Mouse (Mus musculus) hindbrain, embryonic 15.5 days (tissue): ENCODE results near the gene Xylt1. TPM values are rescaled to one million over a fixed set of nuclear protein-coding genes. Genes with fewer than 3 reads are reported as not detected.

Source experiments
- ATAC-seq: fragments of 200-750 bp; cut with Nextera tagmentation; 2 replicates; pipeline ENCODE4 v1.8.0; 2017; ENCODE audit warnings: low read depth, moderate number of reproducible peaks, moderate TSS enrichment; ENCODE audit not compliant: low FRiP score
- H3K27ac ChIP-seq: fragments of 300-500 bp; sonication (generic); replicated peaks from 2 replicates; pipeline ENCODE4 v1.5.1; 2015; ENCODE audit warnings: mild to moderate bottlenecking, inconsistent platforms
- H3K27me3 ChIP-seq: fragments of 300-500 bp; sonication (generic); 2 replicates; pipeline ENCODE4 v1.6.1; 2015; ENCODE audit warnings: control low read depth, inconsistent platforms
- H3K36me3 ChIP-seq: fragments of 300-500 bp; sonication (generic); 2 replicates; pipeline ENCODE4 v1.6.1; 2015; ENCODE audit warnings: control low read depth, inconsistent platforms
- H3K4me1 ChIP-seq: fragments of 300-500 bp; sonication (generic); replicated peaks from 2 replicates; pipeline ENCODE4 v1.6.1; 2015; ENCODE audit warnings: control low read depth, inconsistent platforms
- H3K4me2 ChIP-seq: fragments of 300-500 bp; sonication (generic); 2 replicates; pipeline ENCODE4 v1.6.1; 2015; ENCODE audit warnings: moderate library complexity, mild to moderate bottlenecking, inconsistent platforms
- H3K4me3 ChIP-seq: fragments of 300-500 bp; sonication (generic); 2 replicates; pipeline ENCODE4 v1.5.1; 2015; ENCODE audit warnings: mild to moderate bottlenecking, inconsistent platforms
- H3K9ac ChIP-seq: fragments of 300-500 bp; sonication (generic); 2 replicates; pipeline ENCODE4 v1.6.1; 2015; ENCODE audit warnings: inconsistent platforms
- H3K9me3 ChIP-seq: fragments of 300-500 bp; sonication (generic); 2 replicates; pipeline ENCODE4 v1.6.1; 2016; ENCODE audit warnings: control low read depth, inconsistent platforms
- WGBS: fragments of 180-500 bp; shearing (Covaris S2); methylation state at CpG from one replicate; pipeline ENCODE4 v1.1.7; 2015; 5-methylcytosine and 5-hydroxymethylcytosine counted together
- polyA plus RNA-seq: library from polyadenylated mRNA; unstranded; fragments of >200 nt; fragmentation: Nextera tagmentation; extraction: Ambion mirVana; gene quantifications from 2 replicates; pipeline ENCODE4 v1.2.1, GENCODE M21; 2015

Xylt1 gene
- polyA plus RNA-seq, 1 experiment from 2014 or later = 4.0 TPM

DNA sequence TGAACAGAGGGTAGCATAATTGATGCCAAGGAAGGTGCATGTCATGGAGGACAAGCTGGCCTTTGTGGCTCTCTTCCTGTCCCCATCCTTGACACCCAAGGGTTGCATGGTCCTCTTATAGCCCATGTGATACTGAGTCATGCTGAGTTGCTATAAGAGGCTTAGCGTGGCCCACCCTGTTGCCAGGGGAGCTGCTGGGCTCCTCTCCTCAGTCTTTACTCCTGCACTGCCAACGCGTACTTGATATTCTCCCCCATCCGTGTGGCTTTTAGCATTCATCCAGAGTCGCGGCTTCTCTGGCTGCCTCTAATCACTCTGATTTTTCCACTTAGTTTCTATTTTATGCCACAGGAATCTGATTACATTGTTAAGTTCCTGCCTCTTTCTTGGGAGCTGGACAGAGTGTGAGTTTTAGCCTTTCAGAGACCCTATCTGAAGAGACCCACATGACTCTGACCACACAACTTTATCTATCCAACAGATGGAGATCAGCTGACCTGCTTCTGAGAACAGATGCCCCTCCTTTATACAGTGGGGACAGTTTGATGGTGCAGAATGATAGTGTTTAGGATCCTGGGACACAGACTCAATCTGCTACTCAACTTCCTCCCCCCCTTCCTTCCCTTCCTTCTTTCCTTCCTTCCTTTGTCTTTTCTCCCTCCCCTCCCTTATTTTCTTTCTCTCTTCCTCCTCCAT lies 206.6 kb downstream of the Xylt1 start:
- no peaks in the 10 kb centered on the region for H3K36me3 ChIP-seq
- peaks cover 12% of the 10 kb centered on the region for H3K4me1 ChIP-seq
- H3K27ac ChIP-seq = 0 out of 2 replicates have a peak overlapping the region, but pooled peaks have one; percentile 30
- WGBS = 53% methylated on average over 6 of the region's 6 CpGs
- H3K9me3 ChIP-seq = no peaks in the 10 kb centered on the region
- no peak overlapping the region for H3K4me2 ChIP-seq
- H3K4me3 ChIP-seq = no peak overlapping the region
- ATAC-seq = peak; percentile 61; the same call in 1 of the 2 replicates
- no peak overlapping the region for H3K9ac ChIP-seq
- H3K27me3 ChIP-seq = no peaks in the 10 kb centered on the region

DNA sequence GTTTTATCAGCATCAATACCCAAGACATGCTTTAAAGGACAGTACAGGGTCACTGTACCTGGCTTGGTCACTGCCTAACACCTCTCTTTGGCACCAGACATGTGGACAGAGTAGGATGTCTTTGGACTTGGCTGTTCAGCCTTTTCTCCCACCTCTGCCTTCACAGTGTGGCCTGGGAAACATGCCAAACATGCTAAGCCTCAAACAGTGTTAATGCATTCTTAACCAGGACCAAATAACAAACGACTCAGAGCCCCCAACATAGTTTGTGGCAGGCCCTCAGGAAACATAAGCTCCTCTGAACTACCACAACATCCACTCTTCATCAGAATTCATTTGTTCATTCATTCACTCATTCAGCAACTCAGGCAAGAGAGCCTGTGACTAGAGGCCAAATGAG lies 207.6 kb downstream of the Xylt1 start:
- Histone ChIP-seq H3K4me2 (no peak overlapping the region), H3K9ac (no peak overlapping the region), H3K27me3 (no peaks in the 10 kb centered on the region), H3K4me1 (peaks cover 12% of the 10 kb centered on the region), H3K9me3 (no peaks in the 10 kb centered on the region), H3K27ac (no peak overlapping the region), H3K36me3 (no peaks in the 10 kb centered on the region), H3K4me3 (no peak overlapping the region)
- no peak for ATAC-seq
- 41% methylated on average over 1 of the region's 1 CpGs for WGBS

DNA sequence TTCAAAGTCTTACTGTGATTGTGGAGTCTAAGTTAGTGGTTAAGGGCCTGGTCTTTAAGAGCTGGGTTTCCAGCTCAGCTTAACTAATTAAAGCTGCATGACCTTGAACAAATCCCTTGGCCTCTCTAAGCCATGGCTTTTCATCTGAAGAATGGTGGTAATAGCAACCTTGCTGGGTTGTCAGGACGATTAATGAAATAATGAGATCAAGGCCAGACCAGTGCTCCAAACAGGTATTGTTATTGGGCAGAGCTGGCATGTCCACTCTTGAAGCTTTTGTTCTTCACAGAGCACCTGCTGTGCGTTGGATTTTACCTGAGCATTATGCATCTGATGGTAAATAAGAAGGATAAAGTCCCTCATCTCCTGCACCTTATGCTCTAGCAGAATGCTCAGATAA lies 208.6 kb downstream of the Xylt1 start:
- Histone ChIP-seq H3K27ac (no peak overlapping the region), H3K9me3 (no peaks in the 10 kb centered on the region), H3K9ac (no peak overlapping the region), H3K27me3 (no peaks in the 10 kb centered on the region), H3K4me3 (no peak overlapping the region), H3K4me1 (peaks cover 12% of the 10 kb centered on the region), H3K4me2 (no peak overlapping the region), H3K36me3 (no peaks in the 10 kb centered on the region)
- ATAC-seq = no peak
- WGBS = 69% methylated on average over 2 of the region's 2 CpGs

DNA sequence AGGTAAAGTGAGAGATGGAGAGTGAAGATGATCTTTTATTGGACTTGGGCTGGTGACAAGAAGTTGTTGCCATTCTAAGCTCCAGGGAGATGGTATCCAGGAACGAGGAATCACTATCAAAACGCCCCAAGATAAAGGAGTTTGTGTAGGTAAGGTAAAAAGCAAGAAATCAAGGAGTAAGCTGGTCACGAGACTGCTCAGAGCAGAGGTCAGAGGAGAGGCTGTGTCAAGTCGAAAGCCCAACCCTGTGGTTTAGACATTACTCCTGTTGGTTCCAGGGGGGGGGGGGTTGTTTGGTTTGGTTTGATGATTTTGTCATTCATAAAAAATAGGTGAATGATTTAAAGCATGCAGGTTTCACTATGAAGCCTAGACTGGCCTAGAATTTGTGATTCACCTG lies 209.0 kb downstream of the Xylt1 start:
- Histone ChIP-seq H3K4me2 (no peak overlapping the region), H3K36me3 (no peaks in the 10 kb centered on the region), H3K9ac (no peak overlapping the region), H3K27me3 (no peaks in the 10 kb centered on the region), H3K4me3 (no peak overlapping the region), H3K27ac (no peak overlapping the region), H3K4me1 (peaks cover 12% of the 10 kb centered on the region), H3K9me3 (no peaks in the 10 kb centered on the region)
- ATAC-seq = no peak
- WGBS = 74% methylated on average over 4 of the region's 4 CpGs

DNA sequence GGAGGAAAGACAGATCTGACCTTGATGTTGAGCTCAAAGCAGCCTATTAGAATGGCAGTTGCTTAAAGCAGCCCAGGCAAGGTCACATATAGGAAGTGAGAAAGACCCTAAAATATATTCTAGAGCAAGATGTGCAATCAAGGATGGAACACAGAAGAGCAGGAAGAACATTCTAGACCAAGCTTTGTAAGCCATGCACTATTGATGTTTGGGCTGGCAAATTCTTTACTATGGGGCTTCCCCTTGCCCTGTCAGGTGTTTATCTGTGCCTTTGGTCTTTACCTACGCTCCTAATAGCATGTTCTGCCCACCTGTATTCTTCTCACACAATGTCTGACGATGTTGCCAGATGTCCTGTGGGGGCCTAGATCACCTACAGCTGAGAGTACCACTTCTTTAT lies 213.4 kb downstream of the Xylt1 start:
- no peaks in the 10 kb centered on the region for H3K36me3 ChIP-seq
- no peak overlapping the region for H3K4me3 ChIP-seq
- 93% methylated on average over 2 of the region's 2 CpGs for whole genome bisulfite sequencing
- ATAC-seq = no peak
- no peaks in the 10 kb centered on the region for H3K9me3 ChIP-seq
- no peak overlapping the region for H3K27ac ChIP-seq
- no peak overlapping the region for H3K4me2 ChIP-seq
- H3K9ac ChIP-seq = no peak overlapping the region
- H3K4me1 ChIP-seq = 0 out of 2 replicates have a peak, but pooled peaks cover 3% of the 10 kb centered on the region
- H3K27me3 ChIP-seq = no peaks in the 10 kb centered on the region

DNA sequence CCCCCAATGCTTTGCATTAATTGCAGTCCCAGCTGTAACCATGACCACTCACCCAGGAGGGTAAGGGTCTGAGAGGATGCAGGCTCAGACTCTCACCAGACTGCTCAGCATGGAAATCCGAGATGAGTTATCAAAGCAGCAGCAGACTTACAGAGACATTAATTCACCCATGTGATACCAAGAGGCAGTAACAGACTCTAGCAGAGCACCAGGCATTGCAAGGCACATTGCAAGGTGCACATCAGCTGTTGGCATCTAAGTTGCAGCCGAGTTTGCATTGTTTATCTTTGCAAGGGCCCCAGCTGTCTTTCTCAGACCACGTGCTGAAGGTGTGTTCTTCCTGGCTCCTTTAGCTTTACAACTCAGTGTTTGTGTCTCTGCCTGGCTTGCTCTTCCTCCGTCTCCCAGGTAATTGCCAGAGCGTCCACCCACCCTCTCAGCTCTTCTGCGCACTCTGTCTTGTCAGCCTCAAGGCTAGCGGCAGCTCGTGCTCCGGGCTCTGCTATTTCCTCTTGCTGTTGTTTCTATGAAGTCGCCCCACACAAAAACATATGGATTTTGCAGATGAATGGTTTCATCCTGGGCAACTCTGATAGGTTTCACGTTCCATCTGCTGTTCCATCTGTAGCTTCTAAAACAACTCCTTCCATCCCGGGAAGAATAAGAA lies 214.4 kb downstream of the Xylt1 start:
- Histone ChIP-seq H3K36me3 (no peaks in the 10 kb centered on the region), H3K4me1 (no peaks in the 10 kb centered on the region), H3K4me2 (no peak overlapping the region), H3K27ac (no peak overlapping the region), H3K9ac (no peak overlapping the region), H3K27me3 (no peaks in the 10 kb centered on the region), H3K9me3 (no peaks in the 10 kb centered on the region), H3K4me3 (no peak overlapping the region)
- 72% methylated on average over 12 of the region's 12 CpGs for WGBS
- 0 out of 2 replicates have a peak, but pooled peaks have one; percentile 27 for ATAC-seq

DNA sequence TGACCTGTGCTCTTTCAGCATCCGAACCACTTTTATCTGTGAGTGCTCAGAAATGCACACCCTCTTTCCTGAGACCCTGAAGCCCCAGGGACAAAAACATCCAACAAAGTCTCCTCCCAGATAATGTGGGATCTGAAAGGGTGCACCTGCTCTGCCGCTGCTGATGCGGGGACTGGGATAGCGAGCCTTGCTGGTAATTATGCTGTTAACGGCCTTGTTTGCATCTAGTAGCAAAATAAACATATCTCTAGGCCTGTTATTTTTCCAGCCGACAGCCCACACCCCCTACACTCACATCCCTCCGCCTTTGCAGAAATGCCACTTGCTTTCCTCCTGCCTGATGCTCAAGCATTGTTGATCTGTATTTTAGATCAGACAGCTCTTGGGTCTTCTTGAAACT lies 219.7 kb downstream of the Xylt1 start:
- H3K27ac ChIP-seq = no peak overlapping the region
- H3K4me3 ChIP-seq = no peak overlapping the region
- 35% methylated on average over 7 of the region's 7 CpGs for WGBS

DNA sequence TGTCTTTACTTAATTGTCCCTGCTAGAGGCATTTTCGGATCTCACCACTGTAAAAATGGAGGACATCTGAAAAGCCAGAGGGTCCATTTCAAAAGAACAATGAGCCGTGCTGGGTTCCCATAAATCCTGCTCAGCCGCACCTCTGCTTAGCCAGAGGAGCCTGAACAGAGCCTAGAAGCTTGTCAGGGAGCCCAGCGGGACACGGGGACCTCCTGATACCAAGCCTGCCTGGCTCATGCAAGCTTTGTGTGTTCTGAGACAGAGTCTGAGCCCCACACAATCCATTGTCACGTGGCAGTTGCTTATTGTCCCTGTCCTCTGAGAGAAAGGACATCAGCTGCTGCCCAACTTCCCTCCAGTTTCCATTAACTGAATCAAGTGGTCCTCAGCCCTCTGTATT lies 229.7 kb downstream of the Xylt1 start:
- Histone ChIP-seq H3K27ac (no peak overlapping the region), H3K4me1 (peaks cover 5% of the 10 kb centered on the region; the same call in 1 of the 2 replicates), H3K4me3 (no peak overlapping the region), H3K4me2 (no peak overlapping the region), H3K9me3 (no peaks in the 10 kb centered on the region), H3K9ac (no peak overlapping the region), H3K36me3 (no peaks in the 10 kb centered on the region), H3K27me3 (no peaks in the 10 kb centered on the region)
- no peak for ATAC-seq
- 19% methylated on average over 6 of the region's 6 CpGs for WGBS

More for the DNA sequence above, 219.7 kb downstream of the Xylt1 start:
- H3K9me3 ChIP-seq = no peaks in the 10 kb centered on the region
- H3K27me3 ChIP-seq = no peaks in the 10 kb centered on the region
- no peak overlapping the region for H3K9ac ChIP-seq
- no peaks in the 10 kb centered on the region for H3K36me3 ChIP-seq
- ATAC-seq = no peak
- no peak overlapping the region for H3K4me2 ChIP-seq
- no peaks in the 10 kb centered on the region for H3K4me1 ChIP-seq

DNA sequence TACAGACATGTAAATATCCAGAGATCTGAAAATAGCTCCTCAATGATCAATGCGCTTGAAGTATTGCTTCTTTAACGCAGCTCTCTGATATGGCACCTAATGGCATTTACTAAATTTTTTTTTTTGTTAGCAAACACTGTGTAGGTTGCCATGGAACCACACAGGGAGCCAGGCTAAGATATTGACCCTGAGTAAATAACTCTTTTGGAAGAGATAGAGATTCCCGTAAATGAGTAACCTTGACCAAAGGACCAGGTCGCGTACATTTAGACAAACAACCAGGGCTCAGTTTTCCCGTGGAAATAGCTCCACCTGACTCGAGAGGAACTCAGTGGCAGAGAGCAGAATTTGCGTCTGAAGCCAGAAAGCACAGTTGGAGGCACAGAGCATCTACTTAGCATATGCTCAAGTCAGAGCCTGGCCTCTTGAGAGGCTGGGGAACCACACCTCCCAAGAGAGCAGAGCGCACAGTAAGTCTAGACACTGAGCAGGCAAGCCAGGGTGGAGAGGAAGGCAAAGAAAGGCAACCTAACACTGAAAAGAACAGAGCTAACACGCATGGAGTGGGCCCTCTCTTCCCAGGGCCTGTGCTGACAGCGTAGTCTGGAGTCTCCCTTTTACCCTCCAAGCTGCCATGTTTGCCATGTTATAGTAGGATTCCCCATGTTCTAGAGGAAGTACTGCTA lies 232.2 kb downstream of the Xylt1 start:
- no peak overlapping the region for H3K27ac ChIP-seq
- no peak for ATAC-seq

DNA sequence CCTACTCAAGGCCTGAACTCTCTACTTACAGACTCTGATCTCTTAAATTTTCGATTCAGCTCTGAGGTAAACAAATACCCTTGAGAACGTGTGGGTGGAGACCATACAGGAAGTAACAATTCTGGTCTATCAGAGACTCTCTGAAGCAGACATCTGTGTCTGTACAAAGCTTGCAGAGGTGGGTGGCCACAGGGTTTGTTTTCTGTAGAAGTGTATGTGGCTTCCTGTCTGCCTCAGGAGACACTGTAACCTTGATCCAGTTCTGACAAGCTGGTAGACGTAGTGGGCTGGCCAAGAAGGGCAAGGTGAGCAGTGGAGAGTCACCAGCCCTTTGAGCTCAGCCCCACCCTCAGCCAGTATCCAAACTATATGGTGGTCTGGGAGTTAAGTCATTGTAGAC lies 233.0 kb downstream of the Xylt1 start:
- 73% methylated on average over 3 of the region's 3 CpGs for WGBS
- no peak for ATAC-seq
- Histone ChIP-seq H3K4me3 (no peak overlapping the region), H3K36me3 (no peaks in the 10 kb centered on the region), H3K4me1 (peaks cover 21% of the 10 kb centered on the region), H3K27me3 (no peaks in the 10 kb centered on the region), H3K9ac (no peak overlapping the region), H3K4me2 (no peak overlapping the region), H3K9me3 (no peaks in the 10 kb centered on the region), H3K27ac (no peak overlapping the region)

More for the DNA sequence above, 232.2 kb downstream of the Xylt1 start:
- peaks cover 14% of the 10 kb centered on the region; the same call in 1 of the 2 replicates for H3K4me1 ChIP-seq
- H3K9ac ChIP-seq = no peak overlapping the region
- H3K4me2 ChIP-seq = no peak overlapping the region
- H3K27me3 ChIP-seq = no peaks in the 10 kb centered on the region
- no peaks in the 10 kb centered on the region for H3K36me3 ChIP-seq
- WGBS = 69% methylated on average over 11 of the region's 11 CpGs
- H3K9me3 ChIP-seq = no peaks in the 10 kb centered on the region
- no peak overlapping the region for H3K4me3 ChIP-seq

DNA sequence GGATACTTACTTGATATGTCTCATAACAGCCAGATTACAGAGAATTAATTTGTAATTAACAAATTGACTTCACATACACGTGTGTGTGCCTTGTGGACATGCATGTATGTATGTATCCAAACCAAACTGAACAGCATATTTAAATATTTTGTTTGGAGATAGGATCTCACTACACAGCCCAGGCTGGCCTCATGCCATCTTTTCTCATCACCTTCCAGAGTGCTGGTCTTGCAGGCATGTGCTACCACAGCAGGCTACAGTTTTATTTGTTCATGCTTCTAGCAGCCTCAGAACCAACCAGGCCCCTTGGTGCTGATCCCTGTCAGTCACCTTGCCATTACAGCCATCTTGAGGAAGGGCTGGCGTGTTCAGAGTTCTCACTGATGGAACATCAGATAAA lies 233.6 kb downstream of the Xylt1 start:
- Histone ChIP-seq H3K27me3 (no peaks in the 10 kb centered on the region), H3K4me2 (no peak overlapping the region), H3K27ac (no peak overlapping the region), H3K9ac (no peak overlapping the region), H3K4me3 (no peak overlapping the region), H3K9me3 (no peaks in the 10 kb centered on the region), H3K36me3 (no peaks in the 10 kb centered on the region), H3K4me1 (peaks cover 26% of the 10 kb centered on the region)
- no peak for ATAC-seq
- 78% methylated on average over 2 of the region's 2 CpGs for WGBS

DNA sequence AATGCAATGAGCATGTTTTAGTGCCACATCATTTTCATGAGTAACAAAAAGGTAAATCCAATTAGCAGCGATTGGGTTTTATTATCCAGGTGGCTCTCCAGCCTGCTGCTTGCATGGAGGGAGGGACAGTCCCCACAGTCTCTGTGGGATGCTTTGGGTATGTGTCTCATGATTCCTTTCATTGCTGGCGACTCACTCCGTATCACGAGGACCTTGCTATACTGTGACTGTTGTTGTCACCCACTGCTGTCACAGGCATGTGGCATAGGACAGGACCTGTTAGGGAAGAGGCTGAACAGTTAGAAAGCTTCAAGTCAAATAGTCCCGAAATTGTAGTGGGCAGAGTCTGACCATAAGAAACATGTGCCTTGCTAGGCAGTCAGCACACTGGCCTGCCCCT lies 234.1 kb downstream of the Xylt1 start:
- Histone ChIP-seq H3K27me3 (no peaks in the 10 kb centered on the region), H3K4me1 (peaks cover 27% of the 10 kb centered on the region), H3K36me3 (no peaks in the 10 kb centered on the region), H3K9ac (no peak overlapping the region), H3K4me2 (no peak overlapping the region), H3K4me3 (no peak overlapping the region), H3K27ac (no peak overlapping the region), H3K9me3 (no peaks in the 10 kb centered on the region)
- no peak for ATAC-seq
- 78% methylated on average over 5 of the region's 5 CpGs for WGBS
